Mouse (Mus musculus) neural tube, embryonic 12.5 days (tissue): ENCODE measurements at regions not wholly inside any gene's neighbourhood (a gene's known extent, or its start where the extent isn't known, plus 50 kb on each side); places are given as distances from the start of the nearest gene placed in this dataset.

ENCODE experiments used
- ATAC-seq: fragments of 200-750 bp; cut with Nextera tagmentation; 2 replicates; pipeline ENCODE4 v1.8.0; 2017; ENCODE audit warnings: low read depth, mild to moderate bottlenecking, moderate TSS enrichment, moderate library complexity; ENCODE audit not compliant: low FRiP score
- H3K27ac ChIP-seq: fragments of 300-500 bp; sonication (generic); 2 replicates; pipeline ENCODE4 v1.5.1; 2016
- H3K27me3 ChIP-seq: fragments of 300-500 bp; sonication (generic); replicated peaks from 2 replicates; pipeline ENCODE4 v1.6.1; 2016; ENCODE audit warnings: mild to moderate bottlenecking
- H3K36me3 ChIP-seq: fragments of 300-500 bp; sonication (generic); 2 replicates; pipeline ENCODE4 v1.6.1; 2016; ENCODE audit warnings: mild to moderate bottlenecking
- H3K4me1 ChIP-seq: fragments of 300-500 bp; sonication (generic); 2 replicates; pipeline ENCODE4 v1.6.1; 2016
- H3K4me2 ChIP-seq: fragments of 300-500 bp; sonication (generic); replicated peaks from 2 replicates; pipeline ENCODE4 v1.6.1; 2016; ENCODE audit warnings: mild to moderate bottlenecking
- H3K4me3 ChIP-seq: fragments of 300-500 bp; sonication (generic); 2 replicates; pipeline ENCODE4 v1.5.1; 2016
- H3K9ac ChIP-seq: fragments of 300-500 bp; sonication (generic); 2 replicates; pipeline ENCODE4 v1.6.1; 2016; ENCODE audit warnings: mild to moderate bottlenecking
- H3K9me3 ChIP-seq: fragments of 300-500 bp; sonication (generic); 2 replicates; pipeline ENCODE4 v1.6.1; 2016; ENCODE audit warnings: mild to moderate bottlenecking
- WGBS: fragments of 180-500 bp; shearing (Covaris S2); methylation state at CpG from one replicate; pipeline ENCODE4 v1.1.7; 2016; 5-methylcytosine and 5-hydroxymethylcytosine counted together

DNA sequence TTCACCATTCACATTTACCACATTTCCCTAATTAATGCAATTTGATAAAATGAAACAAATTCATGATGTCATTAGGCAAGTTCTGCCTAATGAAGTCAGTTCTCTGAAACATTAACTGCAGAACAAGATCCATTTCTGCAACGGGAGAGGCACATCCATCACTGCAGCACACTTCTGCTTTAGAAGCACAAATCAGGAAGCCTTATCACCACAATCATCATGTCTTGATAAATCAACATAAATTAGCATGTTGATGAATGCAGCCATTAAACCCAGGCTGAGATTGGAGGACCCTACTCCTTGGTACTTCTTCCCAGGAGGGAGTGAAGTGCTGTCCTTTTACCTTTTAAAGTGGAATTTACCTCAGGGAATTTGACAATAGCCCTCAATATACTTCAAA, 1195.4 kb downstream of the Defb40 start:
- Histone ChIP-seq H3K27ac (no peak overlapping the region), H3K9me3 (no peaks in the 10 kb centered on the region), H3K4me1 (no peaks in the 10 kb centered on the region), H3K9ac (no peak overlapping the region), H3K4me2 (no peak overlapping the region), H3K27me3 (no peaks in the 10 kb centered on the region), H3K36me3 (no peaks in the 10 kb centered on the region), H3K4me3 (no peak overlapping the region)
- 43% methylated on average over 1 of the region's 1 CpGs for WGBS
- ATAC-seq = peak; percentile 53; the same call in 1 of the 2 replicates

DNA sequence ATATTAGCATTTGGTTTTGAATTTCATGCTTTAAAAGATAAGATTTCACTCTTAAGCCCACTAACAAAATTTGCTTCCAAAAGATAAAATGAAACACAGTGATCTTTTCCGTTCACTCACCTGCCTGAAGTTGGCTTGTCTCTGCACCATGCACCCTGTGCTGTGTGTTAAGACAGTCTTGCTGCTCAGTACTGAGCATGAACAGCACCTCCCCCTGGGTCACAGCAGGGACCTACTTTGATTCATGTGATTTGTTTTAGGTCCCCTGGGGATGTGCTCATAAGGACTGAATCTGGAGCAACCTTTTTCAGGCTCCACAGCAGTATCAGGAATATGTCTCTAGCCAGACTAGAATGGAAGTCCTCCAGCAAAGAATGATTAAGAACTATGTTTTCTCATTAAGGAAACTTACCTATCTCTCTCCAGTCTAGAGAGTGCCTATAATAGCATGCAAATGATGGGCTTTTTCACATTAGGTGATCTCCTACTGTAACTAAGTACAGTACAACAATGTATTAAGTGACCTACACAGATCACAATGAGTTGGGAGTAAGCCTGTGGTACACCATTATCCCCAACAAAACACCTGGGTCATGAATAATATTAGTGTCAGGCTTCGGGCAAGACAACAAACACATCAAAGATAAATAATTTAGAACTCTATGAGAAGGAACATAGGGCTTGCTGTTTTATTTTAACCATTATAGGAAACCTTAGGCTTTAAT, 1196.3 kb downstream of the Defb40 start:
- 74% methylated on average over 2 of the region's 2 CpGs for WGBS
- H3K9ac ChIP-seq = no peak overlapping the region
- H3K36me3 ChIP-seq = no peaks in the 10 kb centered on the region
- peak; percentile 73 for ATAC-seq
- H3K9me3 ChIP-seq = no peaks in the 10 kb centered on the region
- H3K4me3 ChIP-seq = no peak overlapping the region
- no peaks in the 10 kb centered on the region for H3K27me3 ChIP-seq
- no peak overlapping the region for H3K27ac ChIP-seq
- no peaks in the 10 kb centered on the region for H3K4me1 ChIP-seq
- H3K4me2 ChIP-seq = no peak overlapping the region

DNA sequence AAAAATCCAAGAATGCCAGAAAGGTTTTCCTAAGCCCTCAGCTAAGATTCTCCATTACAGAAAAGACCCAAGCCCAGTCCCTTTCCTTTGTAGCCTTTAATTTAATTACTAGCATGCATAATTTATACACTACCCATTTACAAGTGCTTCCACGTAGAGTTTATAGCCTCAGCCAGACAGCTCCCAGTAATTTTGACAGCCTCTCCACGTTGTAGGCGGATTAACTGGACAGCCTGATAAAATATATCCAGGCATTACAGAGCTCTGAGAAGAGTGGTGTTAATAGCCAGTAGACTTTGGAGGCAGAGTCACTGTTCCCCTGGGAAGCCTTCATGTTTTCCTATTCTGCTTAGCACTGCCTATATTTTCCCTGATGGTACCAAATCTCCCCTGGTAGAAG, 1202.6 kb downstream of the Defb40 start:
- H3K4me3 ChIP-seq = no peak overlapping the region
- no peaks in the 10 kb centered on the region for H3K27me3 ChIP-seq
- WGBS = 28% methylated on average over 3 of the region's 3 CpGs
- H3K27ac ChIP-seq = no peak overlapping the region
- no peaks in the 10 kb centered on the region for H3K9me3 ChIP-seq
- peak; percentile 79 for ATAC-seq
- H3K4me2 ChIP-seq = no peak overlapping the region
- no peaks in the 10 kb centered on the region for H3K4me1 ChIP-seq
- H3K36me3 ChIP-seq = no peaks in the 10 kb centered on the region
- no peak overlapping the region for H3K9ac ChIP-seq

DNA sequence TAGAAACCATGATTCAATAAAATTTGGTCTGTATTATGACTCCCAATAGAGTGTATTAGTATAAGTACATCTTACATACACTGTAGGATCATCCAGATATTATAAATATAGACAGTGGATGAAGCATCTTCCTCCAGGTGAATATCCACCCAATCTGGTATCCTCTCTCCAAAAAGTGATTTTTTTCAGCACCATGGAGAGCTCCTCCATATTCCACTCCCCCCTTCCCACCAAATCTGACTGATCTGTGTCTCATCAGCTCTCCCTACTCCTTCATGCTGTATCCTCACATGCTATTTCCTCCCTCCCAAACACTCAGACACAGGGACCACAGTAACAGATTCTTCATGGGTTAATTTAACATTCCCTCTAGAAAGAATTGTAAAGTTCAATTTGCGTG, 1204.7 kb downstream of the Defb40 start:
- Histone ChIP-seq H3K27ac (no peak overlapping the region), H3K36me3 (no peaks in the 10 kb centered on the region), H3K27me3 (no peaks in the 10 kb centered on the region), H3K4me3 (no peak overlapping the region), H3K9me3 (no peaks in the 10 kb centered on the region), H3K9ac (no peak overlapping the region), H3K4me1 (no peaks in the 10 kb centered on the region), H3K4me2 (no peak overlapping the region)
- no peak for ATAC-seq
- 98% methylated on average over 1 of the region's 1 CpGs for WGBS

DNA sequence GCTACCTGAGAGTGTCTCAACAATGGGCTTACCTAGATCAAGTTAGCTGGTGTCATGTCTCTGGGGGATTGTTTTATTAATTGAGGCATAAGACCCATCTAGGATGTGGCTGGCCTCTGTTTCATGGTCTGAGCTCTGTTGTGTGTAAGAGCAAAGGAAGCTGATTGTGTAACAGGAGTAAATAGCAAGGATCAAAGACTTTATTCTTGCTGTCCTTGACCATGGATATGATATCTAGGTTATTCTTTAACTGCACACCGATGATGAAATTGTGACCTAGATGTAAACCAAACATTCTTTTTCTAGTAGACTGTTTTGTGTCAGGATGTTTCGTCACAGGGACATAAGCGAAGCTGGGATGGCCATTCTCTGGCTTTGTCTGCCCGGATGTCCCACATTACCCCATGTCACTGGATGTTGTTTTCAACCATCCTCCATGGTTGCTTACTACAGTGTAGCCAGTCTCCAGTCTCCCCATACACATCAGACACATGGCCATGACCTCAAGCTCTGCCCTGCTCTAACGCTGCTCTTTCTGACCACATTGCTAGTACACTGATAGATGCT, 1210.5 kb downstream of the Defb40 start:
- Histone ChIP-seq H3K9ac (no peak overlapping the region), H3K4me2 (no peak overlapping the region), H3K27me3 (no peaks in the 10 kb centered on the region), H3K27ac (no peak overlapping the region), H3K9me3 (no peaks in the 10 kb centered on the region), H3K4me3 (no peak overlapping the region), H3K36me3 (no peaks in the 10 kb centered on the region), H3K4me1 (no peaks in the 10 kb centered on the region)
- 91% methylated on average over 5 of the region's 5 CpGs for WGBS
- no peak for ATAC-seq

DNA sequence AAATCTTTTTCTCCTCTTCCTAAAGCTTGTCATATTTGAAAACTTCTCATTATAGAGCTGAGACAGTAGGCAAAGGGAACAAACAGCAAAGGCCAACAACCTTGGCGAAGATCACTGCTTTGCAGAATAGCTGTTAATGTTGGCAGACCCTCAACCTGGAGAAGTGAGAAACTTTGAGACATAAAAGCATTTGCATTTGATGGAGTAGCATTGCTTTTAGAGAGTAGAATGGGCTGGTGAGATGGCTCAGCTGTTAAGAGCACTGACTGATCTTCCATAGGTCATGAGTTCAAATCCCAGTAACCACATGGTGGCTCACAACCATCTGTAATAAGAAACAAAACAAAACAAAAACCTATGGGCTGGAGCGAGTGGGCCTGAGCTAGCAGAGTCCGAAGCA, 1253.4 kb downstream of the Defb40 start:
- ATAC-seq = no peak
- no peak overlapping the region for H3K9ac ChIP-seq
- H3K27ac ChIP-seq = no peak overlapping the region
- H3K27me3 ChIP-seq = no peaks in the 10 kb centered on the region
- no peak overlapping the region for H3K4me2 ChIP-seq
- no peak overlapping the region for H3K4me3 ChIP-seq
- H3K36me3 ChIP-seq = no peaks in the 10 kb centered on the region
- no peaks in the 10 kb centered on the region for H3K4me1 ChIP-seq
- no peaks in the 10 kb centered on the region for H3K9me3 ChIP-seq
- 80% methylated on average over 3 of the region's 3 CpGs for WGBS

DNA sequence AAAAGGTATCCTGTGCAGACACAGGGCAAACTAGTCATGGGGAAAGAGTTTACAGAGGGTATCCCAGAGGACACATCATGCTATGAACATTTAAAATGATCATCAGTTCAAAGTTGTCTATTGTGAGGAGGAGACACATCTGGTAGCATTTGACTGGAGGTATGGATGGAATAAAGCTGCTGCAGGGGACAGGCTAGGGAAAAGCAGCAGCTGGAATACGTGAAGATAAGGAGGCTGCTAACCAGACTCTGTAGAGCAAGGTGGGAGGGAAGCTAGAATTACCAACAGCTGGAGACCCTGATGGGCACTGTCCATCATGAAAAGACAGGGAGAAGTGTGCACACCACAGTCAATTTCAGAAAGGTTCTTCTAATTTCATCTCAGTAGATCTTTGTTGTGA, 1268.9 kb downstream of the Defb40 start:
- no peak for ATAC-seq
- Histone ChIP-seq H3K36me3 (no peaks in the 10 kb centered on the region), H3K4me3 (no peak overlapping the region), H3K9me3 (no peaks in the 10 kb centered on the region), H3K4me2 (no peak overlapping the region), H3K27ac (no peak overlapping the region), H3K9ac (no peak overlapping the region), H3K4me1 (no peaks in the 10 kb centered on the region; the same call in 1 of the 2 replicates), H3K27me3 (no peaks in the 10 kb centered on the region)
- 63% methylated on average over 1 of the region's 1 CpGs for WGBS

DNA sequence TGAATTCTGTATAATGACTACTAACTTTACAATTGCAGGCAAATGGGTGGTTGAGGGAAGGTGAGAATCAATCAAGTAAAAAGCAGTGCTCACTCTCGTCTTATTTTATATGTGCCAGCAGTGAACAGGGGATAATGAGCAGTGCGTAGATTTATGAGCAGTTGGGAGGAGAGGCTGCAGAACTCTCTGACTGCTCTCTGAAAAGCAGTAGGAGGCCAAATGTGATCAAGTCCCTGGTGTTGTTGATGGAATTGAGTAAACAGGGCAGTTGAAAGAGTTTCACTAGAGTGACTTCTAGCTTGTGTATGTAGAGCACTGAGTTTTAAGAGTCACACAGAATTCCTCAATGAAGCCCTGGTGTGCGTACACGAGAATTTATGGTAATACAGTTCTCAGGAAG, 1269.6 kb downstream of the Defb40 start:
- H3K9me3 ChIP-seq = no peaks in the 10 kb centered on the region
- 72% methylated on average over 4 of the region's 4 CpGs for WGBS
- no peak overlapping the region for H3K9ac ChIP-seq
- no peak overlapping the region for H3K27ac ChIP-seq
- no peak for ATAC-seq
- no peaks in the 10 kb centered on the region; the same call in 1 of the 2 replicates for H3K4me1 ChIP-seq
- no peak overlapping the region for H3K4me2 ChIP-seq
- H3K4me3 ChIP-seq = no peak overlapping the region
- H3K27me3 ChIP-seq = no peaks in the 10 kb centered on the region
- H3K36me3 ChIP-seq = no peaks in the 10 kb centered on the region

DNA sequence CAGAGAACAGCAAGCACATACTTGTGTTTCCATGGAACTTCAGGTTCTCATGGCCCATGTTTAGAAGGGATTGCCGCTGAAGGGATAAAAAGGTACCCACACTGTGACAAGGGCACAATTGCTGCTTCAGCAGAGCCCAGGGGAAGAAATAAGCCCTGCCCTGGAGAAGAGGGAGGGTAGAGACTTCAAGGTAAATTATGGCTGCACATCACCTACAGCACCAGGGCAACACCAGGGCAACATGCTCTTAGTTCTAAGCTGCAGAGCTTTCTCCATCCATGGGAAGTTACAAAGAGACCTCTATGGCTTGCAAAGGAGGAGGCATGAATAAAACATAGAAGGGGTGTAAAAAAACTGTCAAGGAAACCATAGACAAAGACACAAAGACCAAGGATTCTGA, 1273.8 kb downstream of the Defb40 start:
- Histone ChIP-seq H3K4me2 (no peak overlapping the region), H3K36me3 (no peaks in the 10 kb centered on the region), H3K27ac (no peak overlapping the region), H3K9me3 (no peaks in the 10 kb centered on the region), H3K4me3 (no peak overlapping the region), H3K27me3 (no peaks in the 10 kb centered on the region), H3K9ac (no peak overlapping the region), H3K4me1 (no peaks in the 10 kb centered on the region; the same call in 1 of the 2 replicates)
- peak; percentile 29; the same call in 1 of the 2 replicates for ATAC-seq
- 47% methylated on average over 1 of the region's 1 CpGs for WGBS

DNA sequence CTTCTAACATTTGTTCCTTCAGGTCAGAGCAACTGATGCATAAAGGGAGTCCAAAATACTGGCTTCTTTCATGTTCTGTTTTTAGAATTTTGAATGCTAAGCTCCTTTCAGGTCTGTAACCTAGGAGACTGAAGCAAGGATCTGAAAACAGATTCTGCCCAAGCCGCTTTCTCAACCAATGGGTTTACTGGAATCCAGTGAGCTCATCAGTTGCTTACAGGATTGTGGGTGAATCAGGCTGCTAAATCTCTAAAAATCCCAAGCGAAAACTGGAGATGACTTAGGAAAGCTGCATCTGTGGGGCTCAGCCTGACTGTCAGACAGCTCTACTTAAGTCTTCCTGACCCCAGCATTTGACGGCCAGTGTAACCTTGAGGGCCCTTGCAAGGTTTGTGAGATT, 1277.7 kb downstream of the Defb40 start:
- no peaks in the 10 kb centered on the region for H3K27me3 ChIP-seq
- H3K27ac ChIP-seq = no peak overlapping the region
- no peak for ATAC-seq
- H3K36me3 ChIP-seq = no peaks in the 10 kb centered on the region
- H3K9ac ChIP-seq = no peak overlapping the region
- no peak overlapping the region for H3K4me3 ChIP-seq
- H3K4me1 ChIP-seq = no peaks in the 10 kb centered on the region; the same call in 1 of the 2 replicates
- WGBS = 81% methylated on average over 3 of the region's 3 CpGs
- no peaks in the 10 kb centered on the region for H3K9me3 ChIP-seq
- H3K4me2 ChIP-seq = no peak overlapping the region

DNA sequence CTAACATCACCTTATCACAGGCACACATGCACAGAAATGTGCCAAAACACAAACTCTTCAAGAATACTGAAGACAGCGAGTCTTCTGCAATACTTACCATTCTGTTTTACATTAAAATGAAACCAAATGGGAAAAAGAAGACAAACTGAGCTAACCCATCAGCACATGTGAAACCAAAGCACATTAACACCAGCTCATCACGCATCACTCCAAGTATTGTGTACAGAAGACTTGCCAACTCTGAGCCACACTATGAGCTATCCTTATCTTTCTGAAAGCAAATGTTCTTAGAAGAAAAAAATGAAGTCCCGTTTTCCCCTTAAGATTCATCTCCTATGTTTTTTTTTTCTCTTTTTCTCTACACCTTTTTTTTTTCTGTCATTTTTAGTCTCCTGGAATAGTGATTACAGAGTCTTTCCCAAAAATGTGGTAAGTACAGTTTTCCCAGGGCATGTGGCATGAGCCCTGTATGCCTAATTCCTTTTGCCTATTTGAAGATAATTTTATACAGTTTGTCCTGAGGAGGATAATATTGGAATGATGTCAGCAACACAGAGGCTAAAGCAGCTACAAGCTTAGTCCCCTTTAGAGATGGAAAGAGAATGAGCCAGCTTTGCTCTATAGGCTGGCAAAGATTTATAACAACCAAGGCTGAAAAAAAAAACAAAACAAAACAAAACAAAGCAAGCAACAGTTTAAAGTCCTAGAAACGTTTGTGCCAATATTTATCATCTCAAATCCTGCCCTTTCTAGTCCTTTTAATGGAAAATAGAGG, 1287.8 kb downstream of the Defb40 start:
- Histone ChIP-seq H3K9ac (no peak overlapping the region), H3K36me3 (no peaks in the 10 kb centered on the region), H3K4me2 (no peak overlapping the region), H3K9me3 (no peaks in the 10 kb centered on the region), H3K4me1 (no peaks in the 10 kb centered on the region), H3K27ac (no peak overlapping the region), H3K4me3 (no peak overlapping the region), H3K27me3 (no peaks in the 10 kb centered on the region)
- WGBS = 83% methylated on average over 4 of the region's 4 CpGs
- no peak for ATAC-seq

DNA sequence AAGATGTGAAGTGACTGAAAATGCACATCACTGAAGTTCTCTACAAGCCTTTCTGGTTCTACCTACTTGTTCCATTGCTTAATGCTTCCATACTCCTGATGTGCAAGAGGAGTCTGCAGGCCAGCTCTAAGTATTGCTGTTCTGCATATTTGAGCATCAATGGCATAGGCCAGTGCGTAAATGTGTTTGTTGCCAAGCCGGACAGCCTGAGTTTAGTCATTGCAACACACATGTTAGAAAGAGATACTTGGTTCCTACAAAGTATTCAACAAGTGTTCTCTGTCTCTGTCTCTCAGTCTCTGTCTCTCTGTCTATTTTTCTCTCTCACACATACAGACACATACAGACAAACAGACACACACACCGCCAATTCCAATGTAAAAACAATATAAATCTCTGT, 1288.4 kb downstream of the Defb40 start:
- Histone ChIP-seq H3K4me2 (no peak overlapping the region), H3K36me3 (no peaks in the 10 kb centered on the region), H3K4me3 (no peak overlapping the region), H3K4me1 (no peaks in the 10 kb centered on the region), H3K9ac (no peak overlapping the region), H3K27ac (no peak overlapping the region), H3K9me3 (no peaks in the 10 kb centered on the region), H3K27me3 (no peaks in the 10 kb centered on the region)
- 98% methylated on average over 3 of the region's 3 CpGs for WGBS
- no peak for ATAC-seq
